Mouse (Mus musculus) ES-Bruce4 (cell line): ENCODE data around the gene Hip1r.

ENCODE experiments used
- CTCF ChIP-seq: IDR thresholded peaks from one replicate; pipeline ENCODE4 v1.8.1; 2011; ENCODE audit warnings: low read depth, low read length
- EP300 ChIP-seq: IDR thresholded peaks from 2 replicates; pipeline ENCODE4 v1.6.1; 2011; ENCODE audit warnings: low read depth, low read length; ENCODE audit not compliant: insufficient read depth
- POLR2A ChIP-seq: IDR thresholded peaks from one replicate; pipeline ENCODE4 v1.8.1; 2011; ENCODE audit warnings: low read length; ENCODE audit not compliant: insufficient read depth

DNA sequence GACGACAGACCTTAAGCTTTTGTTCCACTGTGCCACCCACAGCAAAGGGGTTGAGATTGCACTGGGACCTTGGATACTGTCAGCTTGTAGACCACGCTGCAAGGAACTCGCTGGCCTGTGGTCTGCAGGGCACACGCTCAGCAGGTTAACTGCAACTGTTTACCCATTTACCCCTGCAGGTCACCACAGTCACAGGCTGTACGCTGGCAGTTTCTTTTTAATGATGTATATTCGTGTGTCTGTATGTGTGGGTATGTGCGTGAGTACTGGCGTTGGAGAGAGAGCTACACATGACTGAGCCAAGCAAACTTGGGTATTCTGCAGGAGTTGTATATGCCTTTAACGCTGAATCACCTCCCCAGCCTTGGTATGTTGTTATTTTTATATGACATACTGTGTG is 45.2 kb downstream of the Hip1r start:
- TF ChIP-seq CTCF, result no peak
- TF ChIP-seq EP300, result no peak
- no peak for TF ChIP-seq POLR2A
